Mouse (Mus musculus): Measurements from ENCODE around the gene C1qtnf4. TPM values are rescaled to one million over a fixed set of nuclear protein-coding genes. Genes with fewer than 3 reads are reported as not detected.

C1qtnf4 gene
- 1.9 and 2.0 TPM in 2 replicates for polyA plus RNA-seq (2015; fragmentation: Nextera tagmentation; extraction: Ambion mirVana)

- Histone ChIP-seq H3K4me1 (replicated peaks) (peaks cover 31% of the 10 kb centered on the region), H3K9ac (no peak within 1 kb of the TSS), H3K4me3 (replicated peaks) (peak within 1 kb of the TSS; percentile 42), H3K27ac (replicated peaks) (no peak within 1 kb of the TSS), H3K9me3 (replicated peaks) (no peaks in the 10 kb centered on the region), H3K36me3 (replicated peaks) (no peaks in the 10 kb centered on the region), H3K4me2 (peak within 1 kb of the TSS; percentile 61), H3K27me3 (peaks cover 92% of the 10 kb centered on the region)
- ATAC-seq (ENCODE audit: insufficient read depth), result no peak
- 4% methylated on average over 45 of the region's 45 CpGs for WGBS (ENCODE audit: insufficient replicate concordance)
Observed at GRCm38 (mm10) chr2:90885218-90886041, at the start of gene C1qtnf4. Gene C1qtnf4 (plus strand): TSS chr2:90885860.

GRCm38 (mm10) chr2:90838621-90839020 lies 47.0 kb upstream of the C1qtnf4 start:
- no peak overlapping the region for H3K4me2 ChIP-seq
- no peak overlapping the region for H3K4me3 ChIP-seq (replicated peaks)
- H3K27me3 ChIP-seq, result no peaks in the 10 kb centered on the region
- no peaks in the 10 kb centered on the region for H3K9me3 ChIP-seq (replicated peaks)
- 79% methylated on average over 2 of the region's 2 CpGs for WGBS (ENCODE audit: insufficient replicate concordance)
- ATAC-seq (ENCODE audit: insufficient read depth), result no peak
- no peak overlapping the region for H3K9ac ChIP-seq
- no peaks in the 10 kb centered on the region for H3K36me3 ChIP-seq (replicated peaks)
- no peaks in the 10 kb centered on the region for H3K4me1 ChIP-seq (replicated peaks)
- H3K27ac ChIP-seq (replicated peaks), result no peak overlapping the region

DNA sequence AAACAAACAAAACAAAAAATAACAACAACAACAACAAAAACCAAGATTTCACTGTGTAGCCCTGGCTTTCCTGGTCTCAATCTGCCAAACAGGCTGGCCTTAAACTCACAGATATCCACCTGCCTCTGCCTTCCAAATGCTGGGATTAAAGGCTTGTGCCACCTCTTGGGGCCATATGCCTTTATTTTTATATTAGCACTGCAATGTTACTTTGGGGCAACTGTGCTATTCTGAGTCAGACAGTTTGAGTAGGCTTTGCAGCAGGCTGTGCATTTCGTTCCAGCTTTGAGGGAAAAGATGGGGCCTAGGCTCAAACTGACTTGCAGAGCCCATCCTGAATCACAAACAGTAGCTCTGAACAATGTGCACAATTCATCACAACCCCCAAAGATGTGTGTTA lies 42.0 kb upstream of the C1qtnf4 start:
- WGBS (ENCODE audit: insufficient replicate concordance), result 65% methylated on average over 1 of the region's 1 CpGs
- H3K27ac ChIP-seq (replicated peaks), result no peak overlapping the region
- H3K27me3 ChIP-seq, result no peaks in the 10 kb centered on the region
- no peak for ATAC-seq (ENCODE audit: insufficient read depth)
- peaks cover 24% of the 10 kb centered on the region for H3K4me1 ChIP-seq (replicated peaks)
- H3K9me3 ChIP-seq (replicated peaks), result no peaks in the 10 kb centered on the region
- H3K36me3 ChIP-seq (replicated peaks), result no peaks in the 10 kb centered on the region
- no peak overlapping the region for H3K4me2 ChIP-seq
- H3K4me3 ChIP-seq (replicated peaks), result no peak overlapping the region
- no peak overlapping the region for H3K9ac ChIP-seq

- H3K4me2 ChIP-seq, result no peak overlapping the region
- WGBS (ENCODE audit: insufficient replicate concordance), result 75% methylated on average over 5 of the region's 5 CpGs
- H3K4me1 ChIP-seq (replicated peaks), result peaks cover 28% of the 10 kb centered on the region
- no peak overlapping the region for H3K4me3 ChIP-seq (replicated peaks)
- no peak overlapping the region for H3K9ac ChIP-seq
- H3K9me3 ChIP-seq (replicated peaks), result no peaks in the 10 kb centered on the region
- H3K36me3 ChIP-seq (replicated peaks), result 0 out of 2 replicates have a peak, but pooled peaks cover under 1% of the 10 kb centered on the region
- no peak for ATAC-seq (ENCODE audit: insufficient read depth)
- no peak overlapping the region for H3K27ac ChIP-seq (replicated peaks)
- no peaks in the 10 kb centered on the region for H3K27me3 ChIP-seq
Observed at GRCm38 (mm10) chr2:90844262-90844661, 41.4 kb upstream of the C1qtnf4 start.

DNA sequence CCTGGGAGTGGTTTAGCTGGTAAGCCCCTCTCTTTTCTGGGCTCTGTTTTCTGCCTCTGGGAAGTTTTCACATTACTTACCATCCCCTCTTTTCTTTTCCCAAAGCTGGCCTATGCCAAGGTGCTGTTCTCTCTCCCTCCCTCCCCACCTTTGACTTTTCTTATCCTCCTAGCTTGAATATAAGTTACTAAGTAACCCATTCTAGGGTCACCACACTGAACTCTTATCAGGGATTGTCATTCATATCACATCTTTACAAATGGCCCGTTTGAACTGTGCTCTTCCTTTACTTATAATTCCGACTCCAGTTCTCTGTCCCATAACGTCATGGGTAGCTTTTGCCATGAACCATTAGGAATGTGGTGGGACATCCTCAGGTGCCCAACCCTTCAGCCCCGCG lies 40.4 kb upstream of the C1qtnf4 start:
- no peaks in the 10 kb centered on the region for H3K9me3 ChIP-seq (replicated peaks)
- no peak overlapping the region for H3K9ac ChIP-seq
- no peak overlapping the region for H3K27ac ChIP-seq (replicated peaks)
- ATAC-seq (ENCODE audit: insufficient read depth), result no peak
- H3K4me2 ChIP-seq, result no peak overlapping the region
- H3K36me3 ChIP-seq (replicated peaks), result peaks cover 8% of the 10 kb centered on the region; the same call in 1 of the 2 replicates
- 54% methylated on average over 5 of the region's 5 CpGs for WGBS (ENCODE audit: insufficient replicate concordance)
- no peaks in the 10 kb centered on the region for H3K27me3 ChIP-seq
- H3K4me1 ChIP-seq (replicated peaks), result peaks cover 30% of the 10 kb centered on the region
- H3K4me3 ChIP-seq (replicated peaks), result no peak overlapping the region

- H3K4me3 ChIP-seq (replicated peaks), result peak overlapping the region; percentile 86
- 56% methylated on average over 6 of the region's 6 CpGs for WGBS (ENCODE audit: insufficient replicate concordance)
- no peaks in the 10 kb centered on the region for H3K27me3 ChIP-seq
- H3K9ac ChIP-seq, result peak overlapping the region; percentile 50; the same call in 1 of the 2 replicates
- peaks cover 17% of the 10 kb centered on the region for H3K36me3 ChIP-seq (replicated peaks)
- peak overlapping the region; percentile 89 for H3K4me2 ChIP-seq
- ATAC-seq (ENCODE audit: insufficient read depth), result no peak
- H3K4me1 ChIP-seq (replicated peaks), result peaks cover 30% of the 10 kb centered on the region
- peak overlapping the region; percentile 73 for H3K27ac ChIP-seq (replicated peaks)
- no peaks in the 10 kb centered on the region for H3K9me3 ChIP-seq (replicated peaks)
Observed at GRCm38 (mm10) chr2:90846171-90846570, 39.5 kb upstream of the C1qtnf4 start.

GRCm38 (mm10) chr2:90846597-90846954 lies 39.1 kb upstream of the C1qtnf4 start:
- peak; percentile 19; the same call in 1 of the 2 replicates for ATAC-seq (ENCODE audit: insufficient read depth)
- Histone ChIP-seq H3K9me3 (replicated peaks) (no peaks in the 10 kb centered on the region), H3K4me1 (replicated peaks) (peaks cover 30% of the 10 kb centered on the region), H3K27me3 (no peaks in the 10 kb centered on the region), H3K36me3 (replicated peaks) (peaks cover 22% of the 10 kb centered on the region), H3K9ac (peak overlapping the region; percentile 50), H3K4me2 (peak overlapping the region; percentile 89), H3K27ac (replicated peaks) (peak overlapping the region; percentile 73), H3K4me3 (replicated peaks) (peak overlapping the region; percentile 86)
- 3% methylated on average over 8 of the region's 8 CpGs for WGBS (ENCODE audit: insufficient replicate concordance)

- Histone ChIP-seq H3K4me2 (peak within 1 kb of the TSS; percentile 89), H3K27me3 (no peaks in the 10 kb centered on the region), H3K27ac (replicated peaks) (peak within 1 kb of the TSS; percentile 84), H3K9ac (peak within 1 kb of the TSS; percentile 86), H3K4me1 (replicated peaks) (peaks cover 30% of the 10 kb centered on the region), H3K4me3 (replicated peaks) (peak within 1 kb of the TSS; percentile 86), H3K9me3 (replicated peaks) (no peaks in the 10 kb centered on the region), H3K36me3 (replicated peaks) (peaks cover 26% of the 10 kb centered on the region)
- under 1% methylated on average over 67 of the region's 67 CpGs for WGBS (ENCODE audit: insufficient replicate concordance)
- ATAC-seq (ENCODE audit: insufficient read depth), result peak; percentile 95
Observed at GRCm38 (mm10) chr2:90846955-90847680, 38.5 kb upstream of the C1qtnf4 start, which contains the start of gene Mtch2. Gene Mtch2 (plus strand): TSS chr2:90847155.

DNA sequence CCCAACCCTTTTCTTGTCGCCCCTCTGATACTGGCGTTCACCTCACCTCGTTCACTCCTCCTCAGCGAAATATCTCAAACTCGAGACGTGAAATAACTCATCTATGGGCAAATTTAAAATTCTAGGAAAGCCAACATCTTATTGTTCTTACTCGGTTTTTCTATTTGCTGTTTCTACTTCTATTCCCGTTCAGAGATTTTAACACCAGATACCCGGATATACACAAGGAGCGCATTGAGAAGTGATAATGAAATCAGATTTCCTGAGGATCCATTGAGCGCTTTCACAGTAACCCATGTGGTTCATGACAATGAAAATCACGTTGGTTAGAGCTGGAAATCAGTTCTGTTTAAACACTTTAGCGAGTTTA lies 38.0 kb upstream of the C1qtnf4 start:
- no peak for ATAC-seq (ENCODE audit: insufficient read depth)
- Histone ChIP-seq H3K4me2 (peak overlapping the region; percentile 89), H3K9me3 (replicated peaks) (no peaks in the 10 kb centered on the region), H3K27me3 (no peaks in the 10 kb centered on the region), H3K4me1 (replicated peaks) (peaks cover 30% of the 10 kb centered on the region), H3K27ac (replicated peaks) (peak overlapping the region; percentile 84), H3K9ac (peak overlapping the region; percentile 86), H3K4me3 (replicated peaks) (peak overlapping the region; percentile 86), H3K36me3 (replicated peaks) (peaks cover 30% of the 10 kb centered on the region)
- WGBS (ENCODE audit: insufficient replicate concordance), result under 1% methylated on average over 13 of the region's 13 CpGs

DNA sequence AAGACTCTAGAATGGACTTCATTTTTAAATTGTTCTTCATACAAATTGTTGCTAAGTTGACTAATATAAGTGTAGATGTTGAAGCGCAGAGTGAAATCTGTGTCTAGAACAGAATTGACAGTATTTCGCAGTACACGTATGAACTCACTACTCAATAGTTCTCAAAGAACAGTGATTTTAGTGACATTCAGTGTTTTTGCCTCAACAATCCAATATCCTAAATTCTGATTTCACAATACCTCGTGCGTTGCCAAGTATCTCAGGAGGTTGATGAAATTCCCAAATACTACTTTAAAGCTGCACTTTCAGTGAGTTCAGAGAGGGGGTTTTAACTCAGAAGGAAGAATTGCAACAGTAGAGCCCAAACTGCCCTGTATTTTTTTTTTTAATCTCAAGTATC lies 37.3 kb upstream of the C1qtnf4 start:
- 85% methylated on average over 5 of the region's 5 CpGs for WGBS (ENCODE audit: insufficient replicate concordance)

DNA sequence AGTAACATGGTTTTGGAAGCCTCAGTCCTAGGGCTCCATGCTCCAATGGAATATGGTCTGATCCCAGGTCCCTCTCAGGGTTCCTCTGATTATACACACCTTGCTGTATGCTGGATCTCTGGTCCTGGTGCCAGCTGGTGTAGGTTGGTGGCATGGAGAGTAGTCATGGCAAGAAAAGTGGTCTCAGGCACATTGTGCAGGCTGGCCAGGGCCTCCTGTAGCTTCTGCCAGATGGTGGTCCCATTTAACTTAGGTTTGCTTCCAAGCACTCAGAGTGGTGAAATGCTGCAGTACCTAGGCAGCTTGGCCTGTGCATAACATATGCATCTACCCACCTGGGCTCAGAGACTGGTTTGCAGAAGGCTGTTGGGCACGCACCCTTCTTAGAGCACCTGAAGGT lies 35.3 kb upstream of the C1qtnf4 start:
- Histone ChIP-seq H3K4me1 (replicated peaks) (peaks cover 26% of the 10 kb centered on the region), H3K4me3 (replicated peaks) (no peak overlapping the region), H3K27me3 (no peaks in the 10 kb centered on the region), H3K36me3 (replicated peaks) (peaks cover 52% of the 10 kb centered on the region), H3K4me2 (no peak overlapping the region), H3K9me3 (replicated peaks) (no peaks in the 10 kb centered on the region), H3K27ac (replicated peaks) (no peak overlapping the region), H3K9ac (no peak overlapping the region)
- no peak for ATAC-seq (ENCODE audit: insufficient read depth)
- WGBS (ENCODE audit: insufficient replicate concordance), result 90% methylated on average over 1 of the region's 1 CpGs

More for the DNA sequence above, 37.3 kb upstream of the C1qtnf4 start:
- Histone ChIP-seq H3K27ac (replicated peaks) (no peak overlapping the region), H3K9ac (no peak overlapping the region), H3K4me2 (peak overlapping the region; percentile 89), H3K9me3 (replicated peaks) (no peaks in the 10 kb centered on the region), H3K4me1 (replicated peaks) (peaks cover 30% of the 10 kb centered on the region), H3K4me3 (replicated peaks) (peak overlapping the region; percentile 86), H3K36me3 (replicated peaks) (peaks cover 37% of the 10 kb centered on the region), H3K27me3 (no peaks in the 10 kb centered on the region)
- ATAC-seq (ENCODE audit: insufficient read depth), result no peak
